Mouse (Mus musculus): Measurements from ENCODE around the gene Olfr199.
"Not testable (repeated sequence)": the region's sequence is repeated elsewhere in the genome, so short reads cannot be mapped to it uniquely, and the experiment has no call there.

The Olfr199 gene

DNA sequence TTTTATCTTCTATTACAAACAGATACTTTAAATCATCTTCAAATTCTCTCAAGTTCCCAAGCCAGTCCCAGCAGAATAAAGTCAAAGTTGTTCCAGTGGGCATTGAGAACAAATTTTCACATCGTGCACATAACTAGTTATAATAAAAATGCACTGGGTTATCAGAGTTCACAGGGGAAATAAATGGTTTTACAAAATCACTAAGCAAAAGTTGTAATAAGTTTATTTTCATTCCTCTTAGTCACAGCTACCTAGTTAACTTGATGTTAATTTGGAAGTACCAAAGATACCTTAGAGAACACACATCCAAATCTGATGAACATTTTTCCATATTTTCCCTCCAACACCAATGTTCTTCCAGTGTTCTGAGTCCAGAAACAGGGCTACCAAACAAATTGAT, at the start of gene Olfr199:
TSS of gene Olfr199 (minus strand) at position 101 of the 400 bp plus-strand sequence.
- DNase-seq (ENCODE audit: low spot score): not testable (repeated sequence)

DNA sequence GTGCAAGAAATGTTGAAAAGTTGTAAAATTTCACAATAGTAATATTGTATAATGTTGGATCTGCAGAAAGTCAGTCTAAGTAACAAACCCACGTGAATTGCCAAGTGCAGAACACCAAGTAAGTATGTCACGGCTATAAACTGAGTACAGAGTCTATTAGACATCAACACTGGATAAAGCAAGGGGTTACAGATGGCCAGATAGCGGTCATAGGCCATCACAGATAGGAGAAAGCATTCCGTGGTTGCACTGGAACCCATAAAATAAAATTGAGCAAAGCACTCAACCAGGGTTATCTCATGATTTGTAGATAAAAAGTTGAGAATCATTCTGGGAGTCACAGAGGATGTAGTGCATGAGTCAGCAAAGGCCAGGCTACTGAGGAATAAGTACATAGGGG, 49.5 kb upstream of the Olfr199 start:
- DNase-seq (ENCODE audit: low spot score): not testable (repeated sequence)

DNA sequence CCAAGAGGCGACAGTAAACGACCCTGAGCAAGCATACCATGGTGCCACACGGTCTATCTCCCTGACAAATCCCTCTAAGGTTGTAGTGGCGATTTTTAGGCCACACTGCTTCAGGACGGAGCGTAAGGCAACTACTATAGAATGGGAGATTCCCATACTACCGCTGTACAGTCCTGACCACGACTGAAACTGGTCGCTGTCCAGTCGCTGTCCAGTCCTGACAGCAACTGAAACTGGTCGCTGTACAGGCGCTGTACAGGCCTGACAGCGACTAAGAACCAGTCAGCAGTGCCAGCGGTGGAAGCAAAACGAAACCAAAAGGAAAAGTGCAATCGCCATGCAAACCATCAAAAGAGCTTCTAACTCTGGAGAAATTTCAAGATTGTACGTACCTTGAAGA, 30.1 kb upstream of the Olfr199 start:
- no peak for DNase-seq (ENCODE audit: low spot score)

DNA sequence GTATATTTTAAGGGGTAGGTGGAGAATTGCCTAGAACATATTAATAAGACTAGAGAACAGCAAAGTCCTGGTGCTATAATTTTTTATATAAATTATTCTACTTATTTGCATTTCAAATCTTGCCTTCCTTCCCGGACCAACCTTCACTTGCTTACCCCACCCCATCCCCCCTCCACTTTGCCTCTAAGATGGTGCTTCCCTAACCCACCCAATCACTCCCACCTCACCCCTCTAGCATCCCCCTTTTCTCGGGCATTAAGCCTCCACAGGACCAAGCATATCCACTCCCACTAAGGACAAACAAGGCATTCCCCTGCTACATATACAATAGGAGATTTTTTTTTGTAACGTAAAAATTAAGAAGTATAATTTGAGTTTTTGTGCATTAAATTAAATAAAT, 1.7 kb downstream of the Olfr199 start:
- DNase-seq (ENCODE audit: low spot score): not testable (repeated sequence)

DNA sequence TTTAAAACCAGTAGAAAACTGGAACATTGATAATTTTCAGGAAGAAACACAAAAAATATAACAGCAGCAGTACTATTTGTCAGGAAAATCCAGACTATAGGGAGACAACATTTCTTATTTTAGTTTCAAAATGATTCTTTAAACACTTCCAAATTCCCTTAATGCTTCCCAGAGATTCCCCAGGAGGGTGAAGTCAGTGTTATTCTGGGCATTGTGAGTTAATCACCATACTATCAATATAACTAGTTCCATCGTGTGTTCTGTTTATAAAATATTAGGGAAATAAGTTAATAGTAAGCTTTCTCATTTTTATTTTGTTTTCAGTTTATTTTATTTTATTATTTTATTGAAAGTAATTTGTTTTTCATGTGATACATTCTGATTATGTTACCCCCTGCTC, 16.1 kb downstream of the Olfr199 start, which contains the start of gene Olfr198:
TSS of gene Olfr198 (minus strand) at position 101 of the 400 bp plus-strand sequence.
- not testable (repeated sequence) for DNase-seq (ENCODE audit: low spot score)

DNA sequence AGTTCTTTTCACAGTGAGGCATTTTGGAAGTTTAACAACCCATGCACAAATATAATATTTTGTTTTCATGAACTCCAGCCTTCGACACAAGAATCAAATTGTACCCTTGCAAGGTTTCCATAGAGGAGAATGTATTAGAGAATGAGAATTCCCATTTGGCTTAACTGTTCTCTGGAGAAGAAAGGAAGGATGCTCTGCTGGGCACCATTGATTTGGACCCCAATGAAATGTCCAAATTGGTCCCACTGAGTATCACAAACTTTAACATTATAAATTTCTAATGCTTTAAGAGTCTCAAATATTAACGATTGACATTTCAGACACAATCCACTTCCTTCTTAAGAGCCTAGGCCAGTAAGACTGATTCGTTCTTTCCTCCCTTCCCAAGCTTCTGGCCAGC, 49.2 kb downstream of the Olfr199 start, which contains the start of gene Olfr196:
TSS of gene Olfr196 (minus strand) at position 101 of the 400 bp plus-strand sequence.
- no peak for DNase-seq (ENCODE audit: low spot score)

Measured in adipocyte (in vitro differentiated cells).